ENCODE assay signal across 8 mouse cellular contexts in genomic region chr17:23829064-23829619, GRCm38 (mm10). TPM values are rescaled to one million over a fixed set of nuclear protein-coding genes. Genes with fewer than 3 reads are reported as not detected.
A peak's percentile ranks its signal among the peaks of the same experiment; 100 is the strongest.
DNase-seq lines count a peak whose midpoint lies in the region; ATAC-seq and TF ChIP-seq lines count a peak whose summit lies in the region.

TSS of gene Elob (minus strand) at chr17:23829136.

- peak; percentile 95 for DNase-seq in forebrain, embryonic 14.5 days (ENCODE audit: low spot score)
- DNase-seq in heart, postnatal 14 days, result peak; percentile 83 to 86
- DNase-seq in layer of hippocampus, adult 11-12 months (ENCODE audit: low spot score), result peak; percentile 90
- DNase-seq in lung, adult 18-20 months, result peak; percentile 82 to 85
- peak; percentile 87 for DNase-seq in testis, postnatal 14 days (ENCODE audit: low spot score)

- no peaks in the 10 kb centered on the region for H3K9me3 ChIP-seq in ES-Bruce4 (replicated peaks; ENCODE audit: control insufficient read depth, insufficient read depth, low read length, poor library complexity, severe bottlenecking)
- no peaks in the 10 kb centered on the region for H3K9me3 ChIP-seq in forebrain, embryonic 14.5 days (replicated peaks; ENCODE audit: control insufficient read depth, low read length)
- no peaks in the 10 kb centered on the region for H3K9me3 ChIP-seq in neural tube, embryonic 15.5 days (replicated peaks)

- peak within 1 kb of the TSS; percentile 98 for H3K4me3 ChIP-seq in ES-Bruce4 (ENCODE audit: low read depth, low read length)
- H3K4me3 ChIP-seq in forebrain, embryonic 14.5 days (ENCODE audit: low read depth, low read length), result peak within 1 kb of the TSS; percentile 79
- H3K4me3 ChIP-seq in neural tube, embryonic 15.5 days (replicated peaks), result peak within 1 kb of the TSS; percentile 74

- intact Hi-C loops in heart, postnatal 14 days (cut with DNase I), result loop anchor here (2.0 kb wide), 1 partner anchor 54 kb away; no protein-coding TSS in a partner anchor

- TF ChIP-seq POLR2A in ES-Bruce4 (IDR thresholded peaks at IDR 0.05; ENCODE audit: insufficient read depth, low read length), result no peak

- peak within 1 kb of the TSS; percentile 94 for H3K9ac ChIP-seq in ES-Bruce4 (ENCODE audit: low read depth, poor library complexity, severe bottlenecking)
- peak within 1 kb of the TSS; percentile 92 for H3K9ac ChIP-seq in forebrain, embryonic 14.5 days (ENCODE audit: low read length)
- H3K9ac ChIP-seq in neural tube, embryonic 15.5 days (replicated peaks), result peak within 1 kb of the TSS; percentile 78

- 1% methylated on average over 32 of the region's 42 CpGs for WGBS in forebrain, embryonic 14.5 days
- WGBS in neural tube, embryonic 15.5 days, result under 1% methylated on average over 20 of the region's 42 CpGs

- peaks cover 32% of the 10 kb centered on the region for H3K36me3 ChIP-seq in ES-Bruce4 (ENCODE audit: control insufficient read depth, insufficient read depth, low read length, poor library complexity, severe bottlenecking)
- H3K36me3 ChIP-seq in forebrain, embryonic 14.5 days (ENCODE audit: control insufficient read depth, insufficient read depth, low read length), result peaks cover 34% of the 10 kb centered on the region
- H3K36me3 ChIP-seq in neural tube, embryonic 15.5 days, result peaks cover 32% of the 10 kb centered on the region

- peak within 1 kb of the TSS; percentile 76 for H3K4me2 ChIP-seq in forebrain, embryonic 14.5 days (ENCODE audit: low read length)
- H3K4me2 ChIP-seq in neural tube, embryonic 15.5 days, result peak within 1 kb of the TSS; percentile 82

- H3K27me3 ChIP-seq in ES-Bruce4 (ENCODE audit: control insufficient read depth, insufficient read depth, low read length, poor library complexity, severe bottlenecking), result no peaks in the 10 kb centered on the region
- 0 out of 2 replicates have a peak, but pooled peaks cover 8% of the 10 kb centered on the region for H3K27me3 ChIP-seq in forebrain, embryonic 14.5 days (replicated peaks; ENCODE audit: control insufficient read depth, insufficient read depth, low read length)
- H3K27me3 ChIP-seq in neural tube, embryonic 15.5 days (replicated peaks), result peaks cover 19% of the 10 kb centered on the region

- no peak for TF ChIP-seq EP300 in ES-Bruce4 (IDR thresholded peaks at IDR 0.05; ENCODE audit: insufficient read depth, low read depth, low read length)

- TF ChIP-seq CTCF in ES-Bruce4 (IDR thresholded peaks at IDR 0.05; ENCODE audit: low read depth, low read length), result peak; percentile 33

- H3K27ac ChIP-seq in ES-Bruce4 (ENCODE audit: insufficient read depth, low read length), result peak within 1 kb of the TSS; percentile 94
- peak within 1 kb of the TSS; percentile 94 for H3K27ac ChIP-seq in forebrain, embryonic 14.5 days (ENCODE audit: low read depth, low read length)
- peak within 1 kb of the TSS; percentile 96 for H3K27ac ChIP-seq in neural tube, embryonic 15.5 days (replicated peaks)

- H3K4me1 ChIP-seq in ES-Bruce4 (ENCODE audit: control insufficient read depth, insufficient read depth, low read length), result no peaks in the 10 kb centered on the region
- peaks cover 14% of the 10 kb centered on the region for H3K4me1 ChIP-seq in forebrain, embryonic 14.5 days (ENCODE audit: control insufficient read depth, insufficient read depth, low read length)
- H3K4me1 ChIP-seq in neural tube, embryonic 15.5 days, result peaks cover 30% of the 10 kb centered on the region

- peak; percentile 86 for ATAC-seq in cerebellum, adult (ENCODE audit: insufficient number of reproducible peaks, low FRiP score, low TSS enrichment)
- peak; percentile 96 for ATAC-seq in forebrain, embryonic 14.5 days
- peak; percentile 96 for ATAC-seq in neural tube, embryonic 15.5 days (ENCODE audit: low FRiP score)

RNA-seq across cellular contexts. Expression of gene Elob, which starts in this region (rescaled TPM):
- 398 and 458 TPM in 2 replicates for polyA plus RNA-seq in ES-Bruce4 (2011; ENCODE audit: insufficient read depth, insufficient read length, low read depth, missing spikeins)
- polyA plus RNA-seq in forebrain, embryonic 14.5 days (2014; fragmentation: Nextera tagmentation; extraction: Ambion mirVana), result 1,202 and 1,508 TPM in 2 replicates
- 100 to 1,000 TPM; 339 to 355 TPM for total RNA-seq in heart, postnatal 14 days (2021)
- polyA plus RNA-seq in neural tube, embryonic 15.5 days (2015; fragmentation: Nextera tagmentation; extraction: Ambion mirVana), result 1,232 and 1,344 TPM in 2 replicates

Comparison
In these comparisons a context has a peak if more than half of its experiments do, and no peak if none do; other contexts are left out.
1. Peak in every context shown above with its lines: DNase-seq, ATAC-seq, H3K4me3 ChIP-seq and H3K27ac ChIP-seq.